Comparison of ENCODE assay signal across 8 mouse cellular contexts in the genomic region with DNA sequence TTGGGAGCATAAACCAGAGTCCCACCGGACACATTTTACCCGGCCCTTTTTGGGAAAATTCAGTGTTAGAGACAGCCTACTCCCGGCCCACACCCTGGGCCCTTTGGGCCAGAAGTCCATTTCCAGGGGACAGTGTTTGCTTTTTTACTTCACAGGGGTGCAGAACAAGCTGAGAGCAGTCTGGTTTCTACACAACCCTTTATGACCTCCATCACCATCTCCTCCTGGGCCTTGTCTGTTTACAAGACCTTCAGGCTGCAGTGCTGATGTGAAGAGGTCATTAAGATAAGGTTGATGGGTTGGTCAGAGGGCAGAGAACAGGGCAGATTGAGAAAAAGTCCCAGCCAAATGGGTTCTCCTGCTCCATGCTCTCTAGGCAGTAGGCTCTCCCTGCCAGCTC. TPM values are rescaled to one million over a fixed set of nuclear protein-coding genes. Genes with fewer than 3 reads are reported as not detected.
DNase-seq lines count a peak whose midpoint lies in the region; ATAC-seq and TF ChIP-seq lines count a peak whose summit lies in the region.

No protein-coding gene starts in this region.

- H3K27ac ChIP-seq in heart, embryonic 15.5 days, result no peak overlapping the region
- H3K27ac ChIP-seq in cortical plate, adult 2 months (ENCODE audit: insufficient read depth, low read length), result no peak overlapping the region
- H3K27ac ChIP-seq in hindbrain, embryonic 12.5 days, result no peak overlapping the region
- H3K27ac ChIP-seq in midbrain, embryonic 13.5 days, result no peak overlapping the region

- H3K9ac ChIP-seq in heart, embryonic 15.5 days, result no peak overlapping the region
- 0 out of 2 replicates have a peak overlapping the region, but pooled peaks have one; percentile 6 for H3K9ac ChIP-seq in hindbrain, embryonic 12.5 days
- H3K9ac ChIP-seq in midbrain, embryonic 13.5 days (replicated peaks), result peak overlapping the region; percentile 47; the same call in 1 of the 2 replicates

- no peak for ATAC-seq in heart, embryonic 15.5 days (replicated peaks; ENCODE audit: insufficient number of reproducible peaks, insufficient read depth, low FRiP score, low read depth)
- no peak; the same call in none of the 2 replicates for ATAC-seq in hindbrain, embryonic 12.5 days (ENCODE audit: low FRiP score)
- peak; percentile 2; the same call in 1 of the 2 replicates for ATAC-seq in midbrain, embryonic 13.5 days

- intact Hi-C loops in heart, postnatal 25 days (cut with DNase I), result loop anchor here (1.0 to 5.0 kb wide), 5 partner anchors 58 to 450 kb away; partner anchors contain the start of gene Gnai3

- no peaks in the 10 kb centered on the region for H3K9me3 ChIP-seq in heart, embryonic 15.5 days (replicated peaks)
- H3K9me3 ChIP-seq in hindbrain, embryonic 12.5 days (replicated peaks), result no peaks in the 10 kb centered on the region
- no peaks in the 10 kb centered on the region for H3K9me3 ChIP-seq in midbrain, embryonic 13.5 days

- peaks cover 22% of the 10 kb centered on the region for H3K4me1 ChIP-seq in heart, embryonic 15.5 days (replicated peaks)
- H3K4me1 ChIP-seq in cortical plate, adult 2 months (ENCODE audit: control insufficient read depth, insufficient read depth, low read length), result peaks cover 2% of the 10 kb centered on the region
- peaks cover 25% of the 10 kb centered on the region for H3K4me1 ChIP-seq in hindbrain, embryonic 12.5 days
- peaks cover 37% of the 10 kb centered on the region for H3K4me1 ChIP-seq in midbrain, embryonic 13.5 days (replicated peaks)

- no peak for TF ChIP-seq POLR2A in cortical plate, adult 2 months (IDR thresholded peaks at IDR 0.05; ENCODE audit: extremely low read depth, insufficient read depth, low read length)

- TF ChIP-seq CTCF in cortical plate, adult 2 months (IDR thresholded peaks at IDR 0.05; ENCODE audit: extremely low read depth, insufficient read depth, low read length), result no peak

- no peaks in the 10 kb centered on the region for H3K36me3 ChIP-seq in heart, embryonic 15.5 days
- H3K36me3 ChIP-seq in hindbrain, embryonic 12.5 days, result no peaks in the 10 kb centered on the region
- H3K36me3 ChIP-seq in midbrain, embryonic 13.5 days, result no peaks in the 10 kb centered on the region

- WGBS in heart, embryonic 15.5 days, result 36% methylated on average over 3 of the region's 3 CpGs
- WGBS in hindbrain, embryonic 12.5 days, result 46% methylated on average over 3 of the region's 3 CpGs
- WGBS in midbrain, embryonic 13.5 days, result 48% methylated on average over 3 of the region's 3 CpGs

- no peaks in the 10 kb centered on the region for H3K27me3 ChIP-seq in heart, embryonic 15.5 days
- H3K27me3 ChIP-seq in hindbrain, embryonic 12.5 days, result peaks cover 2% of the 10 kb centered on the region; the same call in 1 of the 2 replicates
- no peaks in the 10 kb centered on the region for H3K27me3 ChIP-seq in midbrain, embryonic 13.5 days

- peak overlapping the region; percentile 30 for H3K4me2 ChIP-seq in heart, embryonic 15.5 days
- H3K4me2 ChIP-seq in hindbrain, embryonic 12.5 days (replicated peaks), result peak overlapping the region; percentile 41
- H3K4me2 ChIP-seq in midbrain, embryonic 13.5 days (replicated peaks), result peak overlapping the region; percentile 36

- DNase-seq in heart, postnatal 25 days (ENCODE audit: low spot score), result no peak
- no peak for DNase-seq in right cerebral cortex, postnatal 14 days
- no peak for DNase-seq in thymus, postnatal 25 days
- no peak for DNase-seq in cerebellum, adult 9-10 months

- H3K4me3 ChIP-seq in heart, embryonic 15.5 days, result peak overlapping the region; percentile 87; the same call in 1 of the 2 replicates
- H3K4me3 ChIP-seq in cortical plate, adult 2 months (ENCODE audit: insufficient read depth, low read length), result peak overlapping the region; percentile 65; the same call in 1 of the 2 replicates
- peak overlapping the region; percentile 82 for H3K4me3 ChIP-seq in hindbrain, embryonic 12.5 days
- no peak overlapping the region for H3K4me3 ChIP-seq in midbrain, embryonic 13.5 days (replicated peaks)

RNA-seq across cellular contexts. Expression of gene Ahcyl1, which starts 0.6 kb away (rescaled TPM):
- 47.3 and 54.6 TPM in 2 replicates for polyA plus RNA-seq in heart, embryonic 15.5 days (2015; fragmentation: Nextera tagmentation; extraction: Ambion mirVana)
- total RNA-seq in heart, postnatal 25 days (2021), result 10 to 100 TPM; 80.0 to 81.1 TPM
- polyA plus RNA-seq in cortical plate, adult 2 months (2012; rRNA removed), result 344 and 347 TPM in 2 replicates
- 133 TPM in 2 replicates for polyA plus RNA-seq in hindbrain, embryonic 12.5 days (2016; fragmentation: Nextera tagmentation; extraction: Ambion mirVana)
- 108 and 116 TPM in 2 replicates for polyA plus RNA-seq in midbrain, embryonic 13.5 days (2015; fragmentation: Nextera tagmentation; extraction: Ambion mirVana)
